Mouse (Mus musculus) myocyte (in vitro differentiated cells): ENCODE measurements at regions not wholly inside any gene's neighbourhood (a gene's known extent, or its start where the extent isn't known, plus 50 kb on each side); places are given as distances from the start of the nearest gene placed in this dataset.

Source experiments
- E2F4 ChIP-seq: IDR thresholded peaks from one replicate; pipeline ENCODE4 v1.6.1; 2011; ENCODE audit warnings: mild to moderate bottlenecking, control low read depth, moderate library complexity; ENCODE audit not compliant: insufficient read depth
- MAX ChIP-seq: IDR thresholded peaks from one replicate; pipeline ENCODE4 v1.6.1; 2011; ENCODE audit warnings: low read depth, mild to moderate bottlenecking, control low read depth
- POLR2A ChIP-seq: IDR thresholded peaks from one replicate; pipeline ENCODE4 v1.6.1; 2011; ENCODE audit warnings: low read depth, mild to moderate bottlenecking, control low read depth, moderate library complexity; ENCODE audit not compliant: insufficient read length

DNA sequence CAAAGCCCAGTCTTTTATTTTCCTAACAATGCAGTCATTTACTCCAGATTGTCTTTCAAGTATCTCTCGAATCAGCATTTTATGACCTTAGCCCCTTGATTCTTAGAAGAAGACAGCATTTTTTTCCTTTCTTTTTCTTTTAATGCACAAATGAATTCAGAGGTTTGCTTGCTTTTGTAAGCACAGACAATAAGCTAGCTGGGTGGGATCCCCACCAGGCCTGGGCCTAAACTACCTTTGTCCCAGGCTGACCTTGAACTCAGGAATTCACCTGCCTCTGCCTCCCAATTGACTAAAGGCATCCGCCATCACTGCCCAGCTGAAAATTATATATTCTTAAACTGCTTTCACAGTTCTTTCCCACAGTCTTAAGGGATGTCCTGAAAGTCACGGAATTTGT is 195.5 kb upstream of the Ednra start:
- TF ChIP-seq POLR2A (no peak), E2F4 (no peak), MAX (no peak)
